Mouse (Mus musculus) olfactory bulb, adult 2 months (tissue): ENCODE results near the gene Cgref1.

Experiments
- CTCF ChIP-seq: fragments of 200-500 bp; IDR thresholded peaks from 2 replicates; pipeline ENCODE4 v1.5.1; 2012; ENCODE audit warnings: low read depth, mild to moderate bottlenecking, low read length, moderate library complexity; ENCODE audit not compliant: insufficient read depth
- POLR2A ChIP-seq: fragments of 200-500 bp; IDR thresholded peaks from 2 replicates; pipeline ENCODE4 v1.6.1; 2012; ENCODE audit warnings: mild to moderate bottlenecking, low read depth, low read length, moderate library complexity; ENCODE audit not compliant: insufficient read depth

DNA sequence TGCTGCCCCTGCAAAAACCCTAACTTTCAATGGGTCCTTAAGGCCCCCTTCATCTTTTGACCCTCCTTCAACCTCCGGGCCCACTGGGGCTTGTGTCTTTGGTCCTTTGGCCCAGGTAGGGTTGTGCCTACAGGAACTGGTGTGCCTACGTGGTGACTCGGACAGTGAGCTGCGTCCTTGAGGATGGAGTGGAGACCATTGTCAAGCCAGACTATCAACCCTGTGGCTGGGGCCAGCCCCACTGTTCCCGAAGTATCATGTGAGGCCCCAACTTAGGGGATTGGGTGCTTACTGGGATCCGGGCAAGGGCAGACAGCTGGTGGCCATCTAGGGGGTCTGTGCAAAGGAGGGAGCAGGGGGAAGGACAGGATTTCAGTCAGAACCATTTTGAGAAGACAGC is 30.5 kb downstream of the Cgref1 start:
- TF ChIP-seq CTCF: no peak
- TF ChIP-seq POLR2A: no peak
